Mouse (Mus musculus) hindbrain, embryonic 16.5 days (tissue): ENCODE data around the gene Pnliprp2. TPM values are rescaled to one million over a fixed set of nuclear protein-coding genes. Genes with fewer than 3 reads are reported as not detected.

Source experiments
- ATAC-seq: fragments of 200-750 bp; cut with Nextera tagmentation; 2 replicates; pipeline ENCODE4 v1.8.0; 2017; ENCODE audit warnings: moderate TSS enrichment, moderate library complexity
- H3K27ac ChIP-seq: fragments of 300-500 bp; sonication (generic); 2 replicates; pipeline ENCODE4 v1.5.1; 2014; ENCODE audit warnings: low read depth, mild to moderate bottlenecking, control low read depth, low read length, moderate library complexity
- H3K27me3 ChIP-seq: fragments of 300-500 bp; sonication (generic); replicated peaks from 2 replicates; pipeline ENCODE4 v1.6.1; 2014; ENCODE audit warnings: low read length; ENCODE audit not compliant: control insufficient read depth, insufficient read depth
- H3K36me3 ChIP-seq: fragments of 300-500 bp; sonication (generic); 2 replicates; pipeline ENCODE4 v1.6.1; 2014; ENCODE audit warnings: mild to moderate bottlenecking, low read length, moderate library complexity, mixed read lengths; ENCODE audit not compliant: control insufficient read depth, insufficient read depth
- H3K4me1 ChIP-seq: fragments of 300-500 bp; sonication (generic); 2 replicates; pipeline ENCODE4 v1.6.1; 2014; ENCODE audit warnings: low read depth, low read length; ENCODE audit not compliant: control insufficient read depth, insufficient read depth
- H3K4me2 ChIP-seq: fragments of 300-500 bp; sonication (generic); 2 replicates; pipeline ENCODE4 v1.6.1; 2014; ENCODE audit warnings: mild to moderate bottlenecking, low read length, control low read depth, moderate library complexity
- H3K4me3 ChIP-seq: fragments of 300-500 bp; sonication (generic); 2 replicates; pipeline ENCODE4 v1.5.1; 2014; ENCODE audit warnings: mild to moderate bottlenecking, low read length, control low read depth, moderate library complexity
- H3K9ac ChIP-seq: fragments of 300-500 bp; sonication (generic); 2 replicates; pipeline ENCODE4 v1.6.1; 2014; ENCODE audit warnings: low read depth, mild to moderate bottlenecking, control low read depth, low read length, moderate library complexity
- H3K9me3 ChIP-seq: fragments of 300-500 bp; sonication (generic); 2 replicates; pipeline ENCODE4 v1.6.1; 2014; ENCODE audit warnings: mild to moderate bottlenecking, low read length, moderate library complexity; ENCODE audit not compliant: control insufficient read depth
- WGBS: fragments of 180-500 bp; shearing (Covaris S2); extraction: QIAGEN DNeasy Blood & Tissue Kit; methylation state at CpG from one replicate; pipeline ENCODE4 v1.1.7; 2014; 5-methylcytosine and 5-hydroxymethylcytosine counted together
- polyA plus RNA-seq: library from polyadenylated mRNA; unstranded; fragments of >200 nt; fragmentation: Nextera tagmentation; extraction: Ambion mirVana; gene quantifications from 2 replicates; pipeline ENCODE4 v1.2.1, GENCODE M21; 2015

Gene Pnliprp2
- polyA plus RNA-seq, 1 experiment from 2014 or later = 0.13 TPM

DNA sequence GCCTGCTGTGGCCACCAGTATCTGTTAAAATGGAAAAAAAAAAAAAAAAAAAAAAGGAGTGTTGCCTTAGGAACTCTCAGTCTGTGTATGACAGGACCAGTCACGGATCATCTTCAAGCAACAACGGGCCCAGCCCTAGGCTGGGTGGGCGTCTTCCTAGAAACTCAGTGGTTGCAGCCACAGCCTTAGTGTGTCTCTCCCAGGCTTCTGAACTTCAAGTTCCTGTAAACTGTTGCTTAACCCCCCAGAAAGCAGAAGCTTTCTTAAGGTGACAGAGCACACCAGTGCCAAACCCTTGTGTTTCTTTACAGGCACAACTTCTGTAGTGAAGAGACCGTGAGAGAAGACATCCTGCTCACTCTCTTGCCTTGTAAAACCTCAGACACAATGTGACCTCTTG is 15.8 kb upstream of the Pnliprp2 start:
- Histone ChIP-seq H3K9ac (no peak overlapping the region), H3K4me1 (no peaks in the 10 kb centered on the region), H3K27me3 (no peaks in the 10 kb centered on the region), H3K9me3 (no peaks in the 10 kb centered on the region), H3K27ac (no peak overlapping the region), H3K36me3 (no peaks in the 10 kb centered on the region), H3K4me3 (no peak overlapping the region), H3K4me2 (no peak overlapping the region)
- WGBS = 65% methylated on average over 4 of the region's 4 CpGs
- ATAC-seq = no peak

DNA sequence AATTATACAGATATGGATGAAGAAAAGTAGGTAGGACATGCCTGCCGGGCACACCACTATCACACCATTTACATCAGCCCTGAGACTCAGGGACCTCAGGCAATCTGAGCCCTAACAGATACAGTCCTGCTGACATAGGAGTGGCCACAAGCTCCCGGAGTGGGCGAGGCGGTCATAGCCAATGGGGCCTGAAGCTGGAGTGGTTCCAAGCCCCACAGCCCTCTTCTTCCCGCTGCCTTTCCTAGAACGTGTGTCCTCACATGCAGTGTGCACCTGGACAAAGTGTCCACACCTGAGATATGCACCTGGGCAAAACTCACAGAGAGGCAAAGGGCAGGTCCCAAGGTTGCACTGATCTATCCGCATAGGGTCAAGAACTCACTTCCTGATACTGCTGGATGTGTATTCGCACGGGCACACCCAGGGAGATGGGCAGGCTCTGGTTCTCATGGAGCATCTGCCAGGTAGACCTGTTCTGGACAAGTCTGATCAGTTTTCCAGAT is 12.0 kb upstream of the Pnliprp2 start:
- WGBS = 87% methylated on average over 7 of the region's 9 CpGs
- H3K27me3 ChIP-seq = no peaks in the 10 kb centered on the region
- H3K9ac ChIP-seq = no peak overlapping the region
- H3K4me1 ChIP-seq = no peaks in the 10 kb centered on the region
- ATAC-seq = no peak
- no peak overlapping the region for H3K4me2 ChIP-seq
- no peak overlapping the region for H3K27ac ChIP-seq
- no peaks in the 10 kb centered on the region for H3K36me3 ChIP-seq
- no peaks in the 10 kb centered on the region for H3K9me3 ChIP-seq
- H3K4me3 ChIP-seq = no peak overlapping the region

DNA sequence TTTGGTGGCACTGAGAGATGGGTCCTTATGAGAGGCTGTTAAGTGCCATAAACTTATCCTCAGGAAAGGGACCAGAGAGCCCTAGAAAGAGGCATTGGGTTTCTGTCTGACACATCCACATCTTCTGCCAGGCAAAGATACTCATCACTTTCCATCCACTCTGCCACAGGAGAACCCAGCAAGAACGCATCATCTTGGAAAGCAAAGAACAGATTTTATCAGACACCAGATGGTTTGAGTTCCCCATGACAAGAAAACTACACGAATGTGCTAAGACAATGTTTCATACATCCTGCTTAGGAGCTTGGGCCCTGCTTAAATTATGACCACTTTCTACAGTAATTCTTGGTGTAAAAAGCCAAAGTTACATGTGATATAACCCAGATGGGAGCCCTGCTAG is 8.7 kb upstream of the Pnliprp2 start:
- no peaks in the 10 kb centered on the region for H3K27me3 ChIP-seq
- no peak overlapping the region for H3K4me3 ChIP-seq
- H3K36me3 ChIP-seq = no peaks in the 10 kb centered on the region
- H3K4me1 ChIP-seq = no peaks in the 10 kb centered on the region
- no peak overlapping the region for H3K4me2 ChIP-seq
- 0 out of 2 replicates have a peak, but pooled peaks cover 2% of the 10 kb centered on the region for H3K9me3 ChIP-seq
- WGBS = 85% methylated on average over 2 of the region's 2 CpGs
- H3K27ac ChIP-seq = no peak overlapping the region
- H3K9ac ChIP-seq = no peak overlapping the region
- no peak for ATAC-seq

DNA sequence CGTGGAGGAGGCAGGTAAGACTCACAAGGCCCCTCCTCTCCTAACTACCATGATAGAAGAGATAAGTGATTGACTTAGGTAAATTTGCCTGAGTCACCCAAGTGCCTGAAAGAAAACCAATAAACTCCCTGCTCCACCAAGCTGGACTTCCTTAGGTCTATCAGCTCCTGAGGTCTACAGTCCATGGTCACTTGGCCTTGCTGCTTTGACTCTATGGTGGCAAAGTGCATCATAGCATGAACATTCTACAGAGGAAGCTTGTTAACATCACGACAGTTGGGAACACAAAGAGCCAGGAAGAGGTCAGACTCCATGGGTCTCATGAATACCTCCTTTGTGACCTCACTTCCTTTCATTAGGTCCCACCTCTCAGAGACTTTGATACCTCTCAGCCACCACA is 8.0 kb upstream of the Pnliprp2 start:
- 70% methylated on average over 2 of the region's 2 CpGs for WGBS
- no peak overlapping the region for H3K4me3 ChIP-seq
- H3K4me2 ChIP-seq = no peak overlapping the region
- H3K27ac ChIP-seq = no peak overlapping the region
- H3K9ac ChIP-seq = no peak overlapping the region
- H3K27me3 ChIP-seq = no peaks in the 10 kb centered on the region
- no peak for ATAC-seq
- H3K9me3 ChIP-seq = 0 out of 2 replicates have a peak, but pooled peaks cover 2% of the 10 kb centered on the region
- H3K4me1 ChIP-seq = no peaks in the 10 kb centered on the region
- H3K36me3 ChIP-seq = no peaks in the 10 kb centered on the region

DNA sequence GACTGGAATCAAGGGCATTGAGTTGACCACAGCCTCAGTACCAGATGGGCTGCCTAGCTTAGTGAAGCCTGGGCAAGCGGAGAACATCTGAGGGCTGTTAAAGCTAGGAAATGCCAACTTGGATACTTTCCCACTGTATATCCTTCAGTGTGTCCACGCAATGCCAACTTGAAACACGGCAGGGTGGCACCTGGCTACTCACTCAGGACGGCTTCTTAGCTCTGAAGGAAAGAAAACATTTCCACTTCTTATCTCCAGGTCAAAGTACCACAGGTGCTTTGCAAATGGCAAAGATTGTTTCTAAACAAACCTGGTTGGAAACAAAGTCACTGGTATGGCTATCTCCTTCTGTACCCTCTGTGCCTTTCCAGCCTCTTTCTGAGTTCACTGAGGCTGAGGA is 648 bp upstream of the Pnliprp2 start:
- no peaks in the 10 kb centered on the region for H3K27me3 ChIP-seq
- no peak overlapping the region for H3K27ac ChIP-seq
- 87% methylated on average over 4 of the region's 4 CpGs for WGBS
- H3K9me3 ChIP-seq = 0 out of 2 replicates have a peak, but pooled peaks cover 2% of the 10 kb centered on the region
- ATAC-seq = no peak
- no peaks in the 10 kb centered on the region for H3K36me3 ChIP-seq
- H3K9ac ChIP-seq = no peak overlapping the region
- H3K4me3 ChIP-seq = no peak overlapping the region
- H3K4me2 ChIP-seq = no peak overlapping the region
- no peaks in the 10 kb centered on the region for H3K4me1 ChIP-seq

DNA sequence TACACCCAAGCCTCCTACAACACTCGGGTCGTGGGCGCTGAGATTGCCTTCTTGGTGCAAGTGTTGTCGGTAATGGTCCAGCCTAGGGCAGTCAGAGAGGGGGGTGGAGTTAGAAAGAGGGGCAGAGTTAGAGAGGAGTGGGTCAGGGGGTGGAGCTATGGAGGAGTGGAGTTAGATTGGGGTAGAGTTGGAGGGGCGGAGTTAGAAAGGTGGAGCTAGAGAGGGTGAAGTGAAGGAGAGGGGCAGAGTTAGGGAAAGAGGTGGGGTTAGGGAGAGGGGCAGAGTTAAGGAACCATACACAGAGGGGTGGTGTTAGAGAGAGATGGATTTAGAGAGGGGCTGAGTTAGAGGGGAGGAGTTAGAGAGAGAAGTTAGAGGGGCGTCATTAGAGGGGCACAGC is 2.8 kb downstream of the Pnliprp2 start:
- Histone ChIP-seq H3K4me2 (no peak overlapping the region), H3K36me3 (no peaks in the 10 kb centered on the region), H3K9me3 (no peaks in the 10 kb centered on the region), H3K4me3 (no peak overlapping the region), H3K27me3 (no peaks in the 10 kb centered on the region), H3K9ac (no peak overlapping the region), H3K4me1 (no peaks in the 10 kb centered on the region), H3K27ac (no peak overlapping the region)
- ATAC-seq = peak; percentile 27; the same call in 1 of the 2 replicates
- 22% methylated on average over 6 of the region's 6 CpGs for WGBS

DNA sequence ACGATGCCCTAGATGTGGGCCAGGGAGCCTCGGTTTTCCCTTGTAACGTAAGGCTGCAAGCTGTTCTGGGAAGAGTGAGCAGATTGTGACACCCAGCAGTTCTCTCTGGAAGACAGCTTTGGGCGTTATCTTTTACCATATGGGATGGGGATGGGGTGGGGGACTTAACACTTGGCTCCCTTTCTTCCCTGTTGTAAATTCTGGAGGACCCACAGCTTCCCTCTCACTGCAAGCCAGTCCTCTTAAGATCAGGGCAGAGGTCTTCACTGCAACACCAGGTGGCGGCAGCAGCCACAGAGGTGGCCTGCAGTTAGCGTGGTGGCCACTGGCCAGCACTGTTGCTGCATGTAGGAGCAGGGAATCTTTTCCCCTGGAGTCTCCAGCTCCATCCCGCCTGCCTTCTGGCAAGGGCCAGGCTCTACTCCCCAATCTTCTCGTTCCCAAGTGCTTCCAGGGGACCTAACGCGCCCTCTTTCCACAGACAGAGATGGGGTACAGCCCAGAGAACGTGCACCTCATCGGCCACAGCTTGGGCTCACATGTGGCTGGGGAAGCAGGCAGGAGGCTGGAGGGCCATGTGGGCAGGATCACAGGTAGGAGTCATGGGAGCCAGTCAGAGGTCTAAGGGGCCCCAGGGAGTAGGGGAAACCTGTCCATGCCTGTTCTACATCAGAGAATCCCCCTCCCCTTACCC is 3.5 kb downstream of the Pnliprp2 start:
- Histone ChIP-seq H3K4me2 (peak overlapping the region; percentile 7; the same call in 1 of the 2 replicates), H3K27me3 (no peaks in the 10 kb centered on the region)
- WGBS = 10% methylated on average over 12 of the region's 12 CpGs

DNA sequence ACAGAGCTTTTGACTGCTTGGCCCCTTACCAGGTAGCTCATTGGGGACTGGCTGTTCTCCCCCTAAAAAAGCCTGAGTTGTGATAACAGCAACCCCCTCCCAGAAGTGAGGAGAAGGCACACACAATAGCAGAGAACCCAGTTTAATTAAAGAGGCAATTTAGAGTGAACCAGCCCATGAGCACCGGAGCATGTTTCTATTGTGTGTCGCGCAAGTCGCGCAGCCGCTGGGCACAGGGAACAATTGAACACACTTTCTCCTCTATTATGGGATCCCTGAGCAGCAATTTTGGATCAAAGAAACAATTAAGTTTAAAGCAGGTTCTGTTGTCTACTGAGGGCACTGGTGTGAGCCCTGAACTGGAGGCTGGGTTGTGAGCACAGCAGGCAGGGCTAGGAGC is 7.8 kb downstream of the Pnliprp2 start:
- 36% methylated on average over 6 of the region's 6 CpGs for whole genome bisulfite sequencing
- H3K4me1 ChIP-seq = no peaks in the 10 kb centered on the region; the same call in 1 of the 2 replicates
- H3K27me3 ChIP-seq = no peaks in the 10 kb centered on the region
- no peaks in the 10 kb centered on the region for H3K36me3 ChIP-seq
- ATAC-seq = no peak
- H3K4me2 ChIP-seq = no peak overlapping the region
- no peak overlapping the region for H3K4me3 ChIP-seq
- no peaks in the 10 kb centered on the region for H3K9me3 ChIP-seq
- H3K9ac ChIP-seq = no peak overlapping the region
- H3K27ac ChIP-seq = no peak overlapping the region

More for the DNA sequence above, 3.5 kb downstream of the Pnliprp2 start:
- peak; percentile 85 for ATAC-seq
- no peak overlapping the region for H3K27ac ChIP-seq
- H3K4me3 ChIP-seq = no peak overlapping the region
- H3K9ac ChIP-seq = no peak overlapping the region; the same call in 1 of the 2 replicates
- H3K4me1 ChIP-seq = no peaks in the 10 kb centered on the region; the same call in 1 of the 2 replicates
- H3K36me3 ChIP-seq = no peaks in the 10 kb centered on the region
- H3K9me3 ChIP-seq = no peaks in the 10 kb centered on the region

DNA sequence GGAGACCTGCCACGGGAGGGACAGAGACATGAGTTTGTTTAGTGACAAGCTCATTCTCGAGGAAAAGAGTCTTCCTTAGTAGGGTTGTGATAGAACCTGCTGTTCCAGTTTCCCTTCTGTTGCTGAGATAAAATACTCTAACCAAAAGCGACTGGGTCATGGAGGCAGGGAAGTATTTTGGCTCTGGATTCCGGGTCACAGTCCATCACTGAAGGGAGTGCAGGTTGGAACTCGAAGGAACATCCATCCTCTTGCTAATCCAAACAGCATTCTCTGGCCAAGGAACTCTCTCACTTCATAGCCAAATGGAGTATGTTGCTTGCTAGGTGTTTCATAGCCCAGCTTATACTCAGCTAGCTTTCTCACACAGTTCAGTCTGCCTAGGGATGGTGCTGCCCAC is 16.9 kb downstream of the Pnliprp2 start:
- no peaks in the 10 kb centered on the region for H3K9me3 ChIP-seq
- no peak overlapping the region for H3K4me2 ChIP-seq
- 77% methylated on average over 5 of the region's 5 CpGs for WGBS
- H3K9ac ChIP-seq = no peak overlapping the region
- no peaks in the 10 kb centered on the region for H3K4me1 ChIP-seq
- H3K27me3 ChIP-seq = no peaks in the 10 kb centered on the region
- no peak overlapping the region for H3K4me3 ChIP-seq
- H3K27ac ChIP-seq = no peak overlapping the region
- no peak for ATAC-seq
- no peaks in the 10 kb centered on the region for H3K36me3 ChIP-seq
